16 mouse cellular contexts compared by ENCODE assay signal in genomic region chr9:56368814-56369213, GRCm38 (mm10). TPM values are rescaled to one million over a fixed set of nuclear protein-coding genes. Genes with fewer than 3 reads are reported as not detected.
DNase-seq lines count a peak whose midpoint lies in the region; ATAC-seq and TF ChIP-seq lines count a peak whose summit lies in the region.
"Had no signal": no experiment of that assay in that cellular context is flagged by ENCODE, and none has a peak within 500 bp of the region (broad histone marks: within the 10 kb centered on the region; RNA-seq: fewer than 3 reads in every experiment).

No protein-coding gene starts in this region.

- no peaks in the 10 kb centered on the region for H3K36me3 ChIP-seq in intestine, embryonic 14.5 days (ENCODE audit: control insufficient read depth, insufficient read depth, low read length)
- no peaks in the 10 kb centered on the region for H3K36me3 ChIP-seq in intestine, embryonic 16.5 days (ENCODE audit: control insufficient read depth, insufficient read depth, low read length)
- no peaks in the 10 kb centered on the region; the same call in 1 of the 2 replicates for H3K36me3 ChIP-seq in lung, embryonic 16.5 days (ENCODE audit: control insufficient read depth, insufficient read depth, low read length)
- H3K36me3 ChIP-seq: forebrain, embryonic 10.5 days; limb, embryonic 15.5 days; midbrain, embryonic 12.5 days had no signal

- no peak overlapping the region for H3K9ac ChIP-seq in intestine, embryonic 14.5 days (ENCODE audit: low read length)
- no peak overlapping the region; the same call in 1 of the 2 replicates for H3K9ac ChIP-seq in intestine, embryonic 16.5 days (ENCODE audit: low read depth, low read length)
- no peak overlapping the region for H3K9ac ChIP-seq in lung, embryonic 16.5 days (ENCODE audit: low read length)
- H3K9ac ChIP-seq: limb, embryonic 15.5 days; midbrain, embryonic 12.5 days had no signal

- no peak for ATAC-seq in intestine, embryonic 14.5 days (replicated peaks; ENCODE audit: low FRiP score, low TSS enrichment, low read depth)
- no peak for ATAC-seq in intestine, embryonic 16.5 days
- ATAC-seq in lung, embryonic 16.5 days (ENCODE audit: low read depth): no peak
- no peak for ATAC-seq in monocyte, adult 5-6 weeks (replicated peaks; ENCODE audit: insufficient number of reproducible peaks, low FRiP score, low TSS enrichment, poor library complexity, severe bottlenecking)

- H3K4me3 ChIP-seq in gastrocnemius, adult 2 months: peak overlapping the region; percentile 11; the same call in 1 of the 2 replicates
- H3K4me3 ChIP-seq in intestine, embryonic 14.5 days (ENCODE audit: low read depth, low read length): no peak overlapping the region
- no peak overlapping the region for H3K4me3 ChIP-seq in intestine, embryonic 16.5 days (ENCODE audit: low read length)
- no peak overlapping the region for H3K4me3 ChIP-seq in lung, embryonic 16.5 days (ENCODE audit: low read length)
- H3K4me3 ChIP-seq: forebrain, embryonic 10.5 days; limb, embryonic 15.5 days; midbrain, embryonic 12.5 days had no signal

- intact Hi-C loops in gastrocnemius, adult 2 months (cut with DNase I): no loop called here

- 34% methylated on average over 3 of the region's 3 CpGs for WGBS in intestine, embryonic 14.5 days
- 49% methylated on average over 3 of the region's 3 CpGs for WGBS in intestine, embryonic 16.5 days
- 51% methylated on average over 3 of the region's 3 CpGs for WGBS in lung, embryonic 16.5 days

- peaks cover 9% of the 10 kb centered on the region for H3K4me1 ChIP-seq in intestine, embryonic 14.5 days (replicated peaks; ENCODE audit: control insufficient read depth, insufficient read depth, low read length)
- peaks cover 3% of the 10 kb centered on the region for H3K4me1 ChIP-seq in intestine, embryonic 16.5 days (ENCODE audit: control insufficient read depth, insufficient read depth, low read length)
- H3K4me1 ChIP-seq in lung, embryonic 16.5 days (replicated peaks; ENCODE audit: control insufficient read depth, insufficient read depth, low read length): peaks cover 4% of the 10 kb centered on the region; the same call in 1 of the 2 replicates
- H3K4me1 ChIP-seq: forebrain, embryonic 10.5 days; limb, embryonic 15.5 days had no signal

- TF ChIP-seq CTCF in gastrocnemius, adult 2 months (IDR thresholded peaks at IDR 0.05): no peak

- no peaks in the 10 kb centered on the region for H3K27me3 ChIP-seq in intestine, embryonic 14.5 days (replicated peaks; ENCODE audit: control insufficient read depth, insufficient read depth, low read length)
- no peaks in the 10 kb centered on the region for H3K27me3 ChIP-seq in intestine, embryonic 16.5 days (replicated peaks; ENCODE audit: control insufficient read depth, insufficient read depth, low read length)
- H3K27me3 ChIP-seq in lung, embryonic 16.5 days (ENCODE audit: control insufficient read depth, insufficient read depth, low read depth, low read length): no peaks in the 10 kb centered on the region
- H3K27me3 ChIP-seq: limb, embryonic 15.5 days; midbrain, embryonic 12.5 days had no signal

- no peaks in the 10 kb centered on the region for H3K9me3 ChIP-seq in intestine, embryonic 14.5 days (ENCODE audit: control insufficient read depth, low read length)
- no peaks in the 10 kb centered on the region for H3K9me3 ChIP-seq in intestine, embryonic 16.5 days (ENCODE audit: control insufficient read depth, low read length)
- H3K9me3 ChIP-seq in lung, embryonic 16.5 days (ENCODE audit: control insufficient read depth, low read length): no peaks in the 10 kb centered on the region
- H3K9me3 ChIP-seq: forebrain, embryonic 10.5 days; limb, embryonic 15.5 days; midbrain, embryonic 12.5 days had no signal

- H3K4me2 ChIP-seq in intestine, embryonic 14.5 days (ENCODE audit: low read length): no peak overlapping the region
- no peak overlapping the region for H3K4me2 ChIP-seq in intestine, embryonic 16.5 days (ENCODE audit: low read depth, low read length)
- H3K4me2 ChIP-seq in lung, embryonic 16.5 days (ENCODE audit: low read depth, low read length): no peak overlapping the region
- H3K4me2 ChIP-seq: limb, embryonic 15.5 days; midbrain, embryonic 12.5 days had no signal

- DNase-seq in gastrocnemius, adult 2 months: no peak
- DNase-seq in gastrocnemius, postnatal 4 days (ENCODE audit: low spot score in 2 of 2): no peak
- DNase-seq in intestine, embryonic 14.5 days (ENCODE audit: low spot score): no peak
- no peak for DNase-seq in lung, postnatal 14 days
- peak; percentile 25 for DNase-seq in mesoderm, embryonic 11.5 days (ENCODE audit: low read depth, low spot score)
- DNase-seq: adrenal gland, postnatal 25 days; cerebellum, postnatal 10 days; kidney, postnatal 25 days; right cerebral cortex, postnatal 25 days had no signal

- H3K27ac ChIP-seq in gastrocnemius, adult 2 months: peak overlapping the region; percentile 46; the same call in 1 of the 2 replicates
- 0 out of 2 replicates have a peak overlapping the region, but pooled peaks have one; percentile 40 for H3K27ac ChIP-seq in intestine, embryonic 14.5 days (ENCODE audit: low read depth)
- H3K27ac ChIP-seq in intestine, embryonic 16.5 days (ENCODE audit: low read length): no peak overlapping the region
- H3K27ac ChIP-seq in lung, embryonic 16.5 days (ENCODE audit: low read length): 0 out of 2 replicates have a peak overlapping the region, but pooled peaks have one; percentile 4
- H3K27ac ChIP-seq: forebrain, embryonic 10.5 days; limb, embryonic 15.5 days; macrophage; midbrain, embryonic 12.5 days had no signal

RNA-seq across cellular contexts. Expression of gene Peak1, which starts 49.1 kb away (rescaled TPM):
- total RNA-seq in gastrocnemius, adult 2 months (2021): 10 to 100 TPM; 10.8 to 18.2 TPM
- total RNA-seq in gastrocnemius, postnatal 4 days (2021): 10 to 100 TPM; 30.3 to 34.3 TPM
- 14.4 and 15.8 TPM in 2 replicates for polyA plus RNA-seq in intestine, embryonic 14.5 days (2014; fragmentation: Nextera tagmentation; extraction: Ambion mirVana)
- polyA plus RNA-seq in intestine, embryonic 16.5 days (2015; fragmentation: Nextera tagmentation; extraction: Ambion mirVana): 7.8 and 9.4 TPM in 2 replicates
- 26.4 and 27.1 TPM in 2 replicates for polyA plus RNA-seq in lung, embryonic 16.5 days (2015; fragmentation: Nextera tagmentation; extraction: Ambion mirVana)
- 27.6 to 83.7 TPM (median 27.7 TPM) in 3 replicates for total RNA-seq in monocyte, adult 5-6 weeks (2017)

RNA-seq across cellular contexts. Expression of gene Hmg20a, which starts 49.6 kb away (rescaled TPM):
- total RNA-seq in gastrocnemius, adult 2 months (2021): 10 to 100 TPM; 14.7 to 14.8 TPM
- total RNA-seq in gastrocnemius, postnatal 4 days (2021): 10 to 100 TPM; 43.2 to 44.0 TPM
- polyA plus RNA-seq in intestine, embryonic 14.5 days (2014; fragmentation: Nextera tagmentation; extraction: Ambion mirVana): 52.2 and 59.9 TPM in 2 replicates
- 38.1 and 38.4 TPM in 2 replicates for polyA plus RNA-seq in intestine, embryonic 16.5 days (2015; fragmentation: Nextera tagmentation; extraction: Ambion mirVana)
- polyA plus RNA-seq in lung, embryonic 16.5 days (2015; fragmentation: Nextera tagmentation; extraction: Ambion mirVana): 57.9 and 60.6 TPM in 2 replicates
- 17.4 to 41.9 TPM (median 30.0 TPM) in 3 replicates for total RNA-seq in monocyte, adult 5-6 weeks (2017)
